Comparison of ENCODE assay signal across 21 mouse cellular contexts in genomic region chr10:7126287-7126686, GRCm38 (mm10).
A peak's percentile ranks its signal among the peaks of the same experiment; 100 is the strongest.
DNase-seq lines count a peak whose midpoint lies in the region; ATAC-seq and TF ChIP-seq lines count a peak whose summit lies in the region.
"Had no signal": no experiment of that assay in that cellular context is flagged by ENCODE, and none has a peak within 500 bp of the region (broad histone marks: within the 10 kb centered on the region; RNA-seq: fewer than 3 reads in every experiment).

No protein-coding gene starts in this region.

- intact Hi-C loops in heart, postnatal 25 days (cut with DNase I), result no loop called here

- H3K4me2 ChIP-seq in embryonic facial prominence, embryonic 13.5 days, result no peak overlapping the region
- no peak overlapping the region for H3K4me2 ChIP-seq in heart, postnatal 0 days (ENCODE audit: low read depth, low read length)
- H3K4me2 ChIP-seq: forebrain, embryonic 15.5 days; heart, embryonic 11.5 days; hindbrain, embryonic 15.5 days; neural tube, embryonic 13.5 days had no signal

- TF ChIP-seq CTCF in heart, postnatal 0 days (IDR thresholded peaks at IDR 0.05; ENCODE audit: low read depth), result no peak

- ATAC-seq in embryonic facial prominence, embryonic 13.5 days (ENCODE audit: insufficient number of reproducible peaks, insufficient read depth, low FRiP score, low TSS enrichment, low read depth), result no peak
- ATAC-seq in heart, postnatal 0 days (ENCODE audit: insufficient read depth, low read depth), result peak; percentile 55; the same call in 1 of the 2 replicates
- ATAC-seq: forebrain, embryonic 15.5 days; intestine, postnatal 0 days had no signal

- H3K27ac ChIP-seq in embryonic facial prominence, embryonic 13.5 days, result peak overlapping the region; percentile 24; the same call in 1 of the 2 replicates
- no peak overlapping the region for H3K27ac ChIP-seq in embryonic facial prominence, embryonic 10.5 days (replicated peaks)
- H3K27ac ChIP-seq in heart, postnatal 0 days (ENCODE audit: low read depth), result 0 out of 2 replicates have a peak overlapping the region, but pooled peaks have one; percentile 44
- H3K27ac ChIP-seq: forebrain, embryonic 15.5 days; hindbrain, embryonic 15.5 days; neural tube, embryonic 13.5 days had no signal

- no peak overlapping the region for H3K4me3 ChIP-seq in embryonic facial prominence, embryonic 13.5 days
- H3K4me3 ChIP-seq in embryonic facial prominence, embryonic 10.5 days, result no peak overlapping the region
- no peak overlapping the region for H3K4me3 ChIP-seq in heart, postnatal 0 days (ENCODE audit: low read depth, low read length)
- H3K4me3 ChIP-seq: forebrain, embryonic 15.5 days; hindbrain, embryonic 15.5 days; neural tube, embryonic 13.5 days had no signal

- H3K36me3 ChIP-seq in embryonic facial prominence, embryonic 13.5 days, result peaks cover 38% of the 10 kb centered on the region
- H3K36me3 ChIP-seq in embryonic facial prominence, embryonic 10.5 days (replicated peaks), result peaks cover 68% of the 10 kb centered on the region
- H3K36me3 ChIP-seq in heart, postnatal 0 days (replicated peaks; ENCODE audit: control insufficient read depth, insufficient read depth, low read length), result peaks cover 80% of the 10 kb centered on the region
- H3K36me3 ChIP-seq: forebrain, embryonic 15.5 days; hindbrain, embryonic 15.5 days; neural tube, embryonic 13.5 days had no signal

- no peak for DNase-seq in embryonic facial prominence, embryonic 10.5 days (ENCODE audit: low spot score)
- peak; percentile 66 for DNase-seq in heart, postnatal 0 days (ENCODE audit: low spot score)
- DNase-seq in heart, postnatal 25 days (ENCODE audit: low spot score), result no peak
- DNase-seq in 3134 (ENCODE audit: extremely low read depth, insufficient read length, low spot score), result peak; percentile 28
- DNase-seq in fibroblast of lung, adult 2 months (ENCODE audit: low read depth), result peak; percentile 77
- DNase-seq in urinary bladder, postnatal 36 days (ENCODE audit: low spot score in 2 of 2), result no peak
- DNase-seq: adrenal gland, postnatal 36 days; cerebellum, adult 9-10 months; kidney, postnatal 36 days; layer of hippocampus, postnatal 36 days; lung, postnatal 4 days; midbrain, embryonic 14.5 days; retina, postnatal 1 day; right cerebral cortex, postnatal 25 days; thymus, postnatal 14 days had no signal

- H3K4me1 ChIP-seq in embryonic facial prominence, embryonic 13.5 days, result no peaks in the 10 kb centered on the region
- no peaks in the 10 kb centered on the region for H3K4me1 ChIP-seq in embryonic facial prominence, embryonic 10.5 days
- H3K4me1 ChIP-seq in heart, postnatal 0 days (ENCODE audit: control insufficient read depth, insufficient read depth), result 0 out of 2 replicates have a peak, but pooled peaks cover 4% of the 10 kb centered on the region
- H3K4me1 ChIP-seq: forebrain, embryonic 15.5 days; hindbrain, embryonic 15.5 days; neural tube, embryonic 13.5 days had no signal

- no peak for TF ChIP-seq EP300 in heart, postnatal 0 days (IDR thresholded peaks at IDR 0.05; ENCODE audit: low read depth)

- no peak overlapping the region for H3K9ac ChIP-seq in embryonic facial prominence, embryonic 13.5 days
- H3K9ac ChIP-seq in heart, postnatal 0 days (replicated peaks; ENCODE audit: low read depth, low read length), result no peak overlapping the region
- H3K9ac ChIP-seq: forebrain, embryonic 15.5 days; hindbrain, embryonic 15.5 days; neural tube, embryonic 13.5 days had no signal

- 50% methylated on average over 7 of the region's 7 CpGs for WGBS in embryonic facial prominence, embryonic 13.5 days
- 84% methylated on average over 7 of the region's 7 CpGs for WGBS in embryonic facial prominence, embryonic 10.5 days
- 49% methylated on average over 7 of the region's 7 CpGs for WGBS in heart, postnatal 0 days

- no peaks in the 10 kb centered on the region for H3K27me3 ChIP-seq in embryonic facial prominence, embryonic 13.5 days
- no peaks in the 10 kb centered on the region for H3K27me3 ChIP-seq in embryonic facial prominence, embryonic 10.5 days (replicated peaks; ENCODE audit: low read depth, poor library complexity, severe bottlenecking)
- no peaks in the 10 kb centered on the region for H3K27me3 ChIP-seq in heart, postnatal 0 days (ENCODE audit: control insufficient read depth, insufficient read depth, low read length)
- H3K27me3 ChIP-seq: forebrain, embryonic 15.5 days; hindbrain, embryonic 15.5 days; neural tube, embryonic 13.5 days had no signal

- H3K9me3 ChIP-seq in embryonic facial prominence, embryonic 13.5 days, result no peaks in the 10 kb centered on the region
- H3K9me3 ChIP-seq in embryonic facial prominence, embryonic 10.5 days, result no peaks in the 10 kb centered on the region
- H3K9me3 ChIP-seq in heart, postnatal 0 days (replicated peaks; ENCODE audit: control insufficient read depth, low read length), result no peaks in the 10 kb centered on the region
- H3K9me3 ChIP-seq: forebrain, embryonic 15.5 days; hindbrain, embryonic 15.5 days; neural tube, embryonic 13.5 days had no signal

Comparison
In these comparisons a context has a peak if more than half of its experiments do, and no peak if none do; other contexts are left out.
1. DNase-seq: peak in heart, postnatal 0 days (single experiment), 3134 (single experiment) and fibroblast of lung, adult 2 months (single experiment); none in embryonic facial prominence, embryonic 10.5 days (single experiment), heart, postnatal 25 days (single experiment) and urinary bladder, postnatal 36 days (0 of 2).